Mouse (Mus musculus) embryonic facial prominence, embryonic 10.5 days (tissue): Measurements from ENCODE around the gene Srek1ip1. TPM values are rescaled to one million over a fixed set of nuclear protein-coding genes. Genes with fewer than 3 reads are reported as not detected.
A peak's percentile ranks its signal among the peaks of the same experiment; 100 is the strongest.

Experiments
- DNase-seq: peaks from one replicate; pipeline ENCODE4 v3.0.0-alpha.2; 2017; ENCODE audit warnings: low spot score
- H3K27ac ChIP-seq: fragments of 300-500 bp; sonication (generic); replicated peaks from 2 replicates; pipeline ENCODE4 v1.5.1; 2016; ENCODE audit warnings: mild to moderate bottlenecking
- H3K27me3 ChIP-seq: fragments of 300-500 bp; sonication (generic); replicated peaks from 2 replicates; pipeline ENCODE4 v1.6.1; 2016; ENCODE audit warnings: low read depth, mild to moderate bottlenecking; ENCODE audit not compliant: poor library complexity, severe bottlenecking
- H3K36me3 ChIP-seq: fragments of 300-500 bp; sonication (generic); replicated peaks from 2 replicates; pipeline ENCODE4 v1.6.1; 2016; ENCODE audit warnings: mild to moderate bottlenecking, moderate library complexity
- H3K4me1 ChIP-seq: fragments of 300-500 bp; sonication (generic); 2 replicates; pipeline ENCODE4 v1.6.1; 2016
- H3K4me3 ChIP-seq: fragments of 300-500 bp; sonication (generic); 2 replicates; pipeline ENCODE4 v1.5.1; 2016; ENCODE audit warnings: mild to moderate bottlenecking, moderate library complexity
- H3K9me3 ChIP-seq: fragments of 300-500 bp; sonication (generic); 2 replicates; pipeline ENCODE4 v1.6.1; 2016; ENCODE audit warnings: mild to moderate bottlenecking
- WGBS: fragments of 180-500 bp; shearing (Covaris S2); methylation state at CpG from one replicate; pipeline ENCODE4 v1.1.7; 2016; 5-methylcytosine and 5-hydroxymethylcytosine counted together
- polyA plus RNA-seq: library from polyadenylated mRNA; unstranded; fragments of >200 nt; fragmentation: Nextera tagmentation; extraction: Ambion mirVana; gene quantifications from 2 replicates; pipeline ENCODE4 v1.2.1, GENCODE M21; 2016

Gene Srek1ip1
- polyA plus RNA-seq, 1 experiment from 2014 or later: 18.8 TPM

DNA sequence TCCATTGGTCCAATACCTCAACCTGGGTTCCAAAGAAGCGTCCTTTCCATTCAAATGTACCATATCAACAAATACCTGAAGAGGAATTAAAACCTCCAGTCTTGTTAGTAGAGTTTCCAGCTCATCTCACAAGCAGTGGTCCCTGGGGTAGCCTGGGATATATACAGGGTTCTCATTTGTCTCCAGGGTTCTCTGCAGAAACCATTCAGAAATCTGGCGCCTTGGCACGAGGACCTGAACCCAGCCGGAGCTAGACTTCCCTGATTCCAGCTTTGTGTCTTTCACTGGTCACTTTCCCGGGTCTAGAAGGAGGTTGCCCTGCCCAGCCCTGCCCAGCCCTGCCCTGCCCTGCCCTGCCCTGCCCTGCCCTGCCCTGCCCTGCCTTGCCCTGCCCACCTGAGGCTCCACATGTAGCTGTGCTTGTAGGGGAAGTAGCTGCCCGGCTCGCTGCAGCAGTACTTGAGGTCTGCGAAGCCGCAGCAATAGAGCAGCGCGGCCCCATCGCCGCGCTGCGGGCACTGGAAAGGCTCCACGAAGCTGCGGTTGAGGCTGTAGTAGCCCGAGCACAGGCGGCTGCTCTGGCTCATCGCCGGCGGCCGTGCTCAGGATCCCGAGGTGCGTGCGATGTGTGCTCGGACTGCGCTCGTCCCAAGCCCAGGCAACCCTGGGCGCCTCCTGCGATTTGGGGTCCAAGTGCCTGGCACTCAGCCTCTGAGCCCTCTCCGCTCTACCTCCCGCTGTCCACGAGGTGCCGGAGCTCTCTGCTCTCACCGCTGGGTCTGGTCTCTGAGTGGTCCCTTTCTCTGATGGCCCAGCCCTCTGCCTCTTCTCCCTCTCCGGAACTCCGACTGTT lies 71.1 kb downstream of the Srek1ip1 start, which contains the start of gene Shisal2b:
Shisal2b (minus strand) TSS at position 767 of the 853 bp plus-strand sequence.
- peak; percentile 68 for DNase-seq
- H3K36me3 ChIP-seq: no peaks in the 10 kb centered on the region
- H3K4me1 ChIP-seq: peaks cover 8% of the 10 kb centered on the region
- peak within 1 kb of the TSS; percentile 61 for H3K4me3 ChIP-seq
- WGBS: 4% methylated on average over 38 of the region's 38 CpGs
- H3K27ac ChIP-seq: peak within 1 kb of the TSS; percentile 55; the same call in 1 of the 2 replicates
- no peaks in the 10 kb centered on the region for H3K9me3 ChIP-seq
- H3K27me3 ChIP-seq: peaks cover 41% of the 10 kb centered on the region

DNA sequence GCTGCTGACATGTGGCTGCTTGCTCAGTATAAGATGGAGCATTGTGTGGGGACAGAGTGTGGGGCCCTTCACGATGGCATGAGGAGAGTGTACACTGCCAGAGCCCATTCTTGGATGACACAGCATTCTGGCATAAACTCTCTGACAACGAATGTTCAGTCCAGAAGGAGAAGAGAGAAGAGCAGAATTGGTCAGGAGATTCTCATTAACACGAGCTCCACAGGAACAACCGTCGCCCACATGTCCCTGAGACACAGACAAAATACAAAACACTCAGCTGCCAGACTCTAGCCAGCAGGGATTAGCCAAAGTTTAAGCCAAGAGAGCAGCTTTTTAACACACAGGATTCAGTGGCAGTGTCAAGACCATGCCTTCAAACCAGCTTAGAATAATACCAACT lies 74.4 kb downstream of the Srek1ip1 start:
- Histone ChIP-seq H3K4me1 (peaks cover 8% of the 10 kb centered on the region), H3K4me3 (no peak overlapping the region), H3K27ac (no peak overlapping the region), H3K36me3 (no peaks in the 10 kb centered on the region), H3K27me3 (peaks cover 35% of the 10 kb centered on the region), H3K9me3 (no peaks in the 10 kb centered on the region)
- 91% methylated on average over 5 of the region's 5 CpGs for WGBS
- no peak for DNase-seq

- H3K27ac ChIP-seq: no peak overlapping the region
- DNase-seq: no peak
- no peak overlapping the region for H3K4me3 ChIP-seq
- 100% methylated on average over 2 of the region's 2 CpGs for WGBS
- H3K36me3 ChIP-seq: no peaks in the 10 kb centered on the region
- peaks cover 5% of the 10 kb centered on the region for H3K27me3 ChIP-seq
- no peaks in the 10 kb centered on the region for H3K9me3 ChIP-seq
- H3K4me1 ChIP-seq: no peaks in the 10 kb centered on the region
These were observed 77.6 kb downstream of the Srek1ip1 start for GRCm38 (mm10) chr13:104869907-104870306.

DNA sequence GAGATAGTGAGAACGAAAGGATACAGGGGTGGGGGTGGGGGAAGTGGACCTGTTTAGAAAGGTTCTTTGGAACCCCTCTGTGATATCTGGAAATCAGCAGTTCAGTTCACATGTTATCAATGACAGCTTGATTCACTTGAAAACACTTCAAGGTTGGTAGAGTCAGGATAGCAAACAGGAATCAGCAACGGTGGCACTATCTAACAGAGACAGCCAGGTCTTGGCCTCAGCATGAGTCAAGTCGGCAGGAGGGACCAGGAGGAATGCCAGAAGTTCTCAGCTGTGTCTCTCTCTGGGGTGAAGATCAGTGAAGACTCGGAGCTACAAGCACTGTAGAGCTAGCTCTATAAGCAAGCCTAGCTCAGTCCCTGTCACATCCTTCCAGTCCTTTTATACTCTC lies 86.2 kb downstream of the Srek1ip1 start:
- Histone ChIP-seq H3K27ac (no peak overlapping the region), H3K4me1 (peaks cover 2% of the 10 kb centered on the region; the same call in 1 of the 2 replicates), H3K27me3 (no peaks in the 10 kb centered on the region), H3K9me3 (no peaks in the 10 kb centered on the region), H3K36me3 (no peaks in the 10 kb centered on the region), H3K4me3 (no peak overlapping the region)
- DNase-seq: no peak
- 80% methylated on average over 4 of the region's 4 CpGs for WGBS

GRCm38 (mm10) chr13:104883566-104884249 lies 91.4 kb downstream of the Srek1ip1 start:
- WGBS: 31% methylated on average over 16 of the region's 16 CpGs

DNA sequence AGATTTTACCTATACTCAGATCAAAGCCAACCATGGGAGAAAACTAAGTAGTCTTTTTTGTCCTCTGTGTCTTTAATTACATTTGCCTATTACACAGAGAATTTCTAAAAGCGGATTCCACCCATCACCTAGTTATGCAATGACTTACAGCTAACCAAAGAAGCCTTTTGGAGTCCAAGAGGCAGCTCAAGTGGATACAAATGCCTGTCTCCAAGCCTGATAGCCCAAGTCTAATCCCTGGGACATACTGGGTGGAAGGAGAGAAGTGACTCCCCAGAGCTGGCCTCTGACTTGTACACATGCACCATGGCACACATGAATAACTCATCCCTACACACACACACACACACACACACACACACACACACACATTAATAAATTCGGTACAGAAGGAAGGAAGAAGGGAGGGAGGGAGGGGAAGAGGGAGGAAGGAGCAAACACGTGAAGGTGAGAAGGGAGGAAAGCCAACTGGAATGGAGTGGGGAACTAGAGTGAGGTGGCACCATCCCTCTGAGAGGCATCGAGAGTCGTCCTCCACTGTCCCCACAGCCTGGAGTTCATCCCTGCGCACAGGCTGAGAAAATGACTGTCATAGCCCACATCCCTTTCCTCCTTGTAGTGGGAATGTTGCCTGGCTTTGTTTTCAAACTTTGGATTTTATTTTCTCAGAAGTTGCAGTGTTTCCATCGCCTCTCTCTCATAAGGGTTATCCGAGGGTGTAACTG lies 94.2 kb downstream of the Srek1ip1 start:
- no peak for DNase-seq
- no peaks in the 10 kb centered on the region for H3K9me3 ChIP-seq
- WGBS: 76% methylated on average over 8 of the region's 8 CpGs
- H3K4me3 ChIP-seq: no peak overlapping the region
- H3K36me3 ChIP-seq: no peaks in the 10 kb centered on the region
- no peaks in the 10 kb centered on the region for H3K27me3 ChIP-seq
- H3K4me1 ChIP-seq: peaks cover 3% of the 10 kb centered on the region; the same call in 1 of the 2 replicates
- no peak overlapping the region for H3K27ac ChIP-seq

More at GRCm38 (mm10) chr13:104883566-104884249, 91.4 kb downstream of the Srek1ip1 start:
- Histone ChIP-seq H3K4me3 (no peak overlapping the region), H3K36me3 (no peaks in the 10 kb centered on the region), H3K9me3 (no peaks in the 10 kb centered on the region), H3K27me3 (no peaks in the 10 kb centered on the region), H3K27ac (no peak overlapping the region), H3K4me1 (peaks cover 3% of the 10 kb centered on the region; the same call in 1 of the 2 replicates)
- DNase-seq: no peak

Other genes starting within 250 kb of the Srek1ip1 start
- 33.3 and 36.2 TPM in 2 replicates for gene Cwc27, start 24.7 kb downstream of the Srek1ip1 start, polyA plus RNA-seq
- gene Shisal2b, start 71.4 kb downstream of the Srek1ip1 start, polyA plus RNA-seq: 0.33 and 0.41 TPM in 2 replicates